Mouse (Mus musculus) lung, postnatal 25 days (tissue): ENCODE data around the gene Smpd1.

ENCODE experiments used
- DNase-seq: peaks from one replicate; pipeline ENCODE4 v3.0.0; 2022; ENCODE audit warnings: low spot score

Gene Smpd1

DNA sequence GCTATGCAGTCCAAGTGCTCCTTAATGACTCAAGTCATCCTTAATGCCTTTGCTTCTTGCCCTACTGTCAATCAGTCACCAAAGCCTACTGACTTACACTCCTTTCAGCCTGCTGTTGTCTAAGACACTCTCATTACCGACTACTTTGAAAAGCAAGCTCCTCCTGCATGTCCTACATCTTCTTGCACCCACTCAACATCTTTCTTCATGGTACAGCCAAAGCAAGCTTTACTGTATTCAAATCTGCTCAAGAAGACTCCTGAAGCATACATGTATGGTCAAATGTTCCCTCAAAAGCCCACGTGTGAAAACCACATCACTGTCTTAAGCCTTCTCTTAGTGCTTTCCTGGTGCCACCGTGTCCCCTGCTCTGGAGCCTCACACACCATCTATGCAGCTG, 9.2 kb downstream of the Smpd1 start:
- no peak for DNase-seq

DNA sequence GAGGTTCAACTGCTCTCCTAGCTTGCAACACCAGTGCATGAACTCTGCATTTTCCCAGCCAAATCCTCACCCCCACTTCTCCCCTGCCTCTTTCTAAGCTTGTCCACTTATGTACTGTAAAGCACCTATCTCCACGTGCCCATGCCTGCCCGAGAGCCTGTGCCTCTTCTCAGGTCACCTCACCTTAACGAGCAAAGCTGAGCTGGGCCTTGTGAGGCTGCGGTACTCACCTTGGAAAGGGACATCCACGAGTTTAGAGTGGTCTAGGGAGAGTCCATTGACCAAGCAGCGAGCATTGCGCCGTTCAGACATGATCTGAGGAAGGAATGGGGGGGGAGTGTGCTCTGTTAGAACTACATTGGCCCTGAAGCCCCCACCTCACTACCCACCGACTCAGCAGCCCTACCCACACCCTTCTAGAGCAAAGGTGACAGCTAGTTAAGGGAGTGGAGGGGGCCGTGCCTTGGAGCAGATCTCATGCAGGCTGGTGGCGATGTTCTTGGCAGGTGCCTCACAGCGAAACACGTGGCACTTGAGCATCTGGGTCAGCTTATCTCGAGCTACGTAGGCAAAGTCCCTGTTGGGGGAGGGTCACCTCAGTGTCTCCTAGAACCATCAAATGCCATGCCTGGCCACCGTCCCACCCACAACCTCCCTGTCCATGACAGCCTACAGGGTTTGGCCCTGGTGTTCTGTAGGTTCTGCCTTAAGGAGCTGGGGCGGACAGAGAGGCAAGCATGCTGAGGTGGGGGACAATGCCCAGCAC, 11.1 kb downstream of the Smpd1 start:
- peak; percentile 38 for DNase-seq

DNA sequence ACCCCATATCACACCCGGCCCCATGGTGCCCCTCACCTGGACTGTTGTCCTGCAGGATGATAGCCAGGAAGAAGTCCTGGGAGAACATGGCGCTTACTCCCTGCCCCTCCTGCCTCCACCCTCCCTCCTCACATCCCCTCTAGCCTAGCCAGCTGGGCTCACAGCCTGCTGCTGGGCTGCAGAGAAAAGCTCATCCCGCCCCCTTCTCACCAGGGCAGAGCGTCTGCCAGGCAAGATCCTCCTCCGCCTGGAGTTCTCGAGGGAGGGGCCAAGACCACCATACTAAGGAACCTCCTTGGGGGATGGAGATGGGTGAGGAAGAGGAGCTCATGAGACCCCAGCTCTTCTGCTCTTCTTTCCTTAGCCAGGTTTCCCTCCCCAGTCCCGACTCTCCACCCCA, 14.4 kb downstream of the Smpd1 start:
- no peak for DNase-seq

DNA sequence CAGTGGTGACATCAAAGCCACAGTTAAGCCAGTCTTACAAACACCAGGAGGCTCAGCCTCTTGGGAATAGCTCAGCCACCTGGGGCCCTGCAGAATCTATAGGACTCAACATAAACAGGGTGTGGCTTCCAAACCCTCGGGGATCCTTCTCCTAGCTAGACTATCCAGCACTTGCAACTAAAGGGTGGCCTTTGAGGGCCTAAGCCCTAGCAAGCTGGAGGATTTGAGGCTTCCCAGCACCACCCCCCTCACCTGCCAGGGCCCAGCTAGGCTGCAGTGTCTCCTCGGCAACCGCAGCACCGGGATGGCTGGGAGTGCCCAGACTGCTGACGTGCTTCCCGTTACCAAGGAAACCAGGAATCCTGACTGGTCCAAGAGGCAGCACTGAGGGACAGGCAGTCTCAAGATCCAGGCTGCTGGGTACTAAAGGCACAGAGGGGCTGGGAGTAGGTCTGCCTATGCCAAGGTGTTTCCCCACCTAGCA, 14.9 kb downstream of the Smpd1 start:
- DNase-seq: peak; percentile 48

DNA sequence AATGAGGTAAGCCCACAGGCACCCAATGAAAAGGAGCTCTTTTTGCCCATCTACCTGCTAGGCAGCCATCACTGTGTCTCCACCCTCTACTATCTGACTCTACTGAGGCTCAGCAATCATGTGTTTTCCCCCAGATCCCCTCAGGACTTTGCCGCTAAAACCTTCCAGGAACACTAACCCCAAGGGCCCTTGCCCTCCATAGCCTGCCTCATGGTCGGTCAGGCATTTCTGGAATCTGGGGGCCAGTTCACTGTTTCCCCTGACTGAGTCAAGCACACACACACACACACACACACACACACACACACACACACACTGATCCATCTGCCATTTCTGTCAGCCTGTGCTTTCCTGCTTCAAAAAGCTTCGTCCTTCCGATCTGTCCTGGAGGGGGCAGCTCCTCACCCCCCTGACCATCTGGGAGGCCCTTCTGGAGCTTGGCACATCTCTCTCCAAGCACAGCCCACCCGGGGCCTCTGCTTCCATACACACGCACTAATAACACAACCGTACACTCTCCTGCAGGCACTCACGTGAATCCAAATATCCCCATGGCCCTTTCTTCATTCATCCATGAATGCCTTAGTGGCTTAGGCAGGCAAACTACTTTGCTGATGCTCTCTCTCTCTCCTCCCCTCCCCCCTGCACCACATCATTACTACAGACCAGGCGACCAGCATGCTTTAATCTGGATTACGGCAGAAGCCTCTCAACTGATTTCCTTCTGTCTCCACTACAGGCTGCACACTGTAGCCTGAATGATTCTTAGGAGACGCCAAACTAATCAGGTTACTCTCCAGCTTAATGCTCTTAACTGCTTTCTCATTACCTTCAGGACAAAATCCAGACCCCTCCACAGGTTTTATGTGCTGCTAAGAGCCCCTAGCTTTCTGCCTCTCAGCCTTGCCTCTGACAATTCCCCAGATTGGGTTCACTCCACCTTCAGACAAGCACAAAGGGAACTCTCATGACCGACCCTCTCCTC, 15.6 kb downstream of the Smpd1 start:
- DNase-seq: no peak

DNA sequence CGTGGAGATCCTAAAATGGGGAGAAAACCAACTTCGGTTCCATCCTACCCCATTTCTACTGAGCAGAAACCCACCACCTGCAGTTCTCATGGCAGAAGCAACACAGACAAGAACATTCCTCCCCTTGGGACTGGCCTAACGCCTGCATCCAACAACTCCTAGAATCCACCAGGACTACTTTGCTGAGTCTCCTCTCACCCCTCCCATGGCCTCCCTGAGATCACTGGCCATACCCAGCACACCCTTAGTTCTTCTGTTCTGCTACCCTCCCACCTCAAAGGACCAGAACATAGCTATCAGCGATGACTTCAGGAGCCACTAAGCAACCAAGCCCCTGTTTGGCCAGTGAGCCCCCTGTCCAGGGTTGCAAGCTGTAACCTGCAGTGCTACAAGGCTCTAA, 16.6 kb downstream of the Smpd1 start:
- no peak for DNase-seq

DNA sequence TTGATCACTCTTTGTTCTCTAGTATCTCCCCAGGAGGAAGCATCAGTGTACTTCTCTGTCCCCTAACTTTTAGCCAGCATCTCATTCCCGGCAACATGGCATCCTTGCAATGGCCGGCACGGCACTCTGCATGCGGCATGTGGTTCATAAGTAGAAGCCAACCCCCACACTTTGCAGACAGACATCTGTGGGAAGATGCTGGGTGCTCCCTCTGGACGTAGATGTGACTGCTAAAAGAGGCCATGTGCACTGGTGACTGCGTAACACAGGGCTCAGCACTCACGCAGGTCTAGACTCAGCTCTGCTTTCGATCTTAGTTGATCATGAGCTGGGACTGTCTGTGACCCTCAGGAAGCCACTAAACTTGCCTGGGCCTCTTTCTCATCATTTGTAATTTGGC, 18.8 kb downstream of the Smpd1 start:
- DNase-seq: no peak

DNA sequence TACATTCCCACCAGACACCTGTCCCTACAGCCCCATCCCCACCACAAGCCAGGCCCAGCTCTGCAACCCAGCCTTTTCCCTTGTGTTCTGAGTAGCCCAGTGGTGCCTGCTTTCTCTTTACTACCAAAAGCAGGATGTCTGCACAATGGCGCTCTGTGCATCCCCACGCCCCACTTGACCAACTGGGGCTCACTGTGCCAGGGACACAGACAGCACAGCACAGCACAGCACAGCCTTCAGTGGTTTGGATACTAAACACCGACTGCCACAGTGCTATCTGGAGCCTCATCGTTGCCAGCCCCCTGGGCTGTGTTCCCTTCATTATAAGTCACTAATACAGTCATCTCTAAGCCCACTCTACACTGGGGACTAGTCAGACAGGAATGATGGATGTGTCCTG, 20.4 kb downstream of the Smpd1 start:
- no peak for DNase-seq

DNA sequence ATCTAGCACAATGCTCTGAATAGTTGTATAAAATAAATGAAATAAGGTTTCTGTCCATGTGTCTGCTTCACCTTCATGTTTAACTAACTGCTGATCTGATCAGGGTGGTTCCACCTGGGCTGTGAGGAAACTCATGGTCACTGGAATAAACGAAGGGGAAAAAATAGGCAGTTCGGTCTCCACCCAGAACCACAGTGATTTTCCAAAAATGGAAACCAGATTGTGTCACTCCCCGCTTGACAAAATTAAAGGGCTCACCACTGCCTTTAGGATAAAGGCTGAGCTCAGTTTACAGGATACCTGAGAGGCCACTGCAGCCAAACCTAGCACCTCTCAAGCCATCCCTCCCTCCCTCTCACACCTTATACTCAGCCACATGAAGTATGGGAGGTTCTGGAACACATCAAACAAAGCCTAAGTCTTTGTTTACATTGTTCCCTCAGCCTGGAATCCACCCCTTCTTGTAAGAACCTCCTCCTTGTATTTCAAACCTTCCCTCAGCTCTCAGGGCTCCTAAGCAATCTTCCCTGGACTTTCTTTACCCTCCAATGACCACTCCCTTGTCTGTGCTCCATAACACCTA, 22.1 kb downstream of the Smpd1 start:
- peak; percentile 78 for DNase-seq

DNA sequence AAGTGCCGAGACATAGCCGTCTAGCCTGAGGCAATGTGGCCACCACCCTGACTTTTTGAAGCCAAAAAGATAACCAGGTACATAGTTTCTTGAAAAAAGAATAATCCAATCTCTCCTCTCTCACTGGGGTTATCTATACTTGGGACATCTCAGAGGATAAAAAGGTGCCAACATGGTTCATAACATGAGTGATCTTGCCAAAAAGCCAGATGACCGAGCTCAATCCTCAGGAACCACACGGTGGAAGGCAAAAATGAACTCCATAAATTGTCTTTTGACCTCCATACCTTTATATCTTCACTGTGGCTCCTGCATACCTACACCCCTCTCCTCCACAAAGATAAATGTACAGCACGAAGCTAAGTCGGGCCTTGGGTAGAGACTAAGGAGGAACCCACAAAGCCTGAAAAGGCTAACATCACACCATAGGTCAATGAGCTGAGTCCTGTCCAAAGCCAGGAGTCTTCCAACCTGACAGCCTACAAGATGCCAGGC, 23.3 kb downstream of the Smpd1 start:
- no peak for DNase-seq

DNA sequence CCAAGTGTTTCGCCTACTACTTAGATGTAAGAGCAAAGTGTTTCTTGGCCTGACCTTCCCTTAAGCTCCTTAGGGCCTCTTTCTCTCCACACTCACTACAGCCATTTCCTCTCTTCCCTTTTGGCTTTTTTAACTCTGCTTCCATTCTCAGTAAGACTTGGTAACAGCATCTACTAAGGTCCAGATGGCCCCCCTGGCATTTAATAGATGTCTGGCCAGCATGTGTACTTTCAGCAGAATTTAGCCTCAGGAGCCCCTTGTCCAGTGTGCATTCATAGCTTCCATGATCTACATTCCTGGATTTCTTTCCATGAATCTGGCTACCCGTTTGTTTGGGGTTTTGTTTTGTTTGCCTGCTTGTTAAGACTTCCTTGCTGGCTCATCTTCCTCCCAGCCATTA, 24.3 kb downstream of the Smpd1 start:
- no peak for DNase-seq

DNA sequence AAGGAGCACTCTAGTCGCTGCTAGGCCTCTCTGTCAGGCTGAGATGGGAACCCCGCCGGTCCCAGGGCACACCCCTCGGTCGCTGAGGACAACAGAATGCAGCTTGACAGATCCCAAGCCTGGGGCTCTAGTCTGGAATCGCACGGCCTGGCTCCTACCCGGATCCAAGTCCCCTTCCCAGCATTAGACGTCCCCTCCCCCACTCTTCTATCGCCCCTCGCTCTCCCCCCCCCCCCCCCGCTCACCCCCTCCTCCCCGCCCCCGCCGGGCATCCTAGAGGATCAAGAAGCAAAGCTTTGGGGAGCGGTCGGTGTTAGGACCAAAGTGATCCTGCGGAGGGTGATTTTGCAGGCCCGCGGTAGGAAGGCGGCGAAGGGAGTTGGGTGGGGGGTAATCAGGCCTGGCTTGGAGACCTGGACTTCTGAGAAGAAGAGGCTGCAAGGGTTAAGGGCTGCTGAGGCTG, 26.5 kb downstream of the Smpd1 start:
- DNase-seq: no peak

DNA sequence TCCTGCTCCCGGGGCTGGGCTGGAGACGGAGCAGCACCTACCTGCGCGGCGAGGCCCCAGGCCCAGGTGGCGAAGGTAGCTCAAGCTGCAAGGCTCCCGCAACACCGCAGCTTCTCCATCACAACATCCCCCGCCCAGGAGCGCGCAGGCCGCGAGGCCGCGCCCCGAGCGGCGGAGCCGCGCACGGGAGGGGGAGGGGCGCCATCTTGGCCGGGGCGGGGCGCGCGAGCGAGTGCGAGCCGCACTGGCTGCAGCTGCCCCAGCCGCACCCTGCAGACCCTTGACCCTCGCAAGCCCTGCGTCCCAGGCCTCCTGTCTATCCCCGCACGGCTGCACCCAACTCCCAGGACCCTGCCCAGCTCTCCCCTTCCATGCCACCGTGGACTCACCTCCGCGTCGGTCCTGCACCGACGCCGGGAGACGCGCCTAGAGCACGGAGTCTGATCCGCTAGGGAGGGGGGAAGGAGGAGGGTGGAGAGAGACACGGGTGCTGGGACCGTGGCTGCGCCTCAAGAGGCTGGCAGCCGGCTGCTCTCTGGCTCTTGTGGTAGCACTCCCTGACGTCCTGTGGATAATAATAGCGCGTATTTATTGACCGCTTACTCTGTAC, 27.0 kb downstream of the Smpd1 start, which contains the start of gene Apbb1:
TSS of gene Apbb1 (minus strand) at position 560 of the 610 bp plus-strand sequence.
- peak; percentile 79 for DNase-seq

DNA sequence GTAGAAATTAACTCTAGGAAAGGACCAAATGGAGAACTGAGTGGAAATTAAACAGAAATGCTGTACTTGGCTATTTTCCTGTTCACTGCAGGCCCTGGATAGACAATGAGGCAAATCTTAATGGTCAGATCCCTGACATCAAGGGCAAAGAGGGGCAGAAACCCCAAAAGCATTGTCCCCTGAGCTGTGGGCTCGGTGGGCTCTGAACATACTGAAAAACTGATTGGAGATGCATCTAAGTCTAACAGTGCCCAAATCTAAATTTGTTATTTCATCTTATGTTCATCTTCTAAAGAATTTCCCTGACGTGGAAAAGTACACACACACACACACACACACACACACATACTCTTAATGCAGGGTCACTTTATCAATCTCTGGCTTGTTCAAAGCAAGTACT, 27.8 kb downstream of the Smpd1 start:
- no peak for DNase-seq

DNA sequence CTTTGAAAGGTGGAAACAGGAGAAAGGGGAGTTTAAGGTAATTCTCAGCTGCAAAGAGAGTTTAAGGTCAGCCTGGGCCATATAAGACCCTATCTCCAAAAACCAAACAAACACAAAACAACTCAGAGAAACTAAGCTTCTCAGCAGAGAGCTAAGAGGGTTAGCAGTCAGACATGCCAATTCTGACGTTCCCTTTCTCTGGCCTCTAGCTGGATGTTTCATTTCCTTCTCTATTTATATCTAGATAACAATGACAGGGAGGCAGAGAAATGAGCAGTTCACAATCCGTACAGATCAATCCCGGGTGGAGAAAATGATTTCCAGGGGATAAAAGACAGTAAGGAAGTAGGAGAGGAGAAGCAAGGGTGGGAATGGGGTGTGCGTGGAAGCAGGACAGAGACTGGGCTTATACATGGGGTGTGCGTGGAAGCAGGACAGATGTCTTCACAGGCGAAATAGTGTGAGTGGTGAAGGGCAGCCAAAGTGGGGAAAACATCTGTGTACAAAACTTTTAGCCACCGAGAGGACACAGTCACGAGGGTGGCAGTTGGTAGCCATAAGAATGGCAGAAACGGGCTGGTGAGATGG, 34.3 kb downstream of the Smpd1 start:
- DNase-seq: no peak

DNA sequence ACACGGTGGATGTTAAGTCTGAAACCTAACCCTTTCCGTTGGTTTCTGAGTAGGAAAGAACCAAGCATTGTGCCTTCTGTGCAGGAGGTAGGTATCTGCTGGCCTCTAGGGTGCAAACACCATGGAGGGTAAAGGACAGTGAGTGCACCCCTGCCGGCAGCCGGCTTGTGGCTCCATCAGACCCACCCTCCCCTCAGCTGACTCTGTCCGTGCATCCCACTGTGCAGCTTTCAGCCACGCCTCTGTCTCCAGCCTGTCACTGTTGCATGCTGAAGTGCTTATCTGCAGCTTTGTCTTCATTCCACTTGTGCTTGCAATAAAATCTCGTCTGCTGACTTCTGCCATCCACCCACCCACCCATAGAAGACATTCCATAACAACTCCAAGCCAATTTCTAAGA, 35.9 kb downstream of the Smpd1 start:
- no peak for DNase-seq

DNA sequence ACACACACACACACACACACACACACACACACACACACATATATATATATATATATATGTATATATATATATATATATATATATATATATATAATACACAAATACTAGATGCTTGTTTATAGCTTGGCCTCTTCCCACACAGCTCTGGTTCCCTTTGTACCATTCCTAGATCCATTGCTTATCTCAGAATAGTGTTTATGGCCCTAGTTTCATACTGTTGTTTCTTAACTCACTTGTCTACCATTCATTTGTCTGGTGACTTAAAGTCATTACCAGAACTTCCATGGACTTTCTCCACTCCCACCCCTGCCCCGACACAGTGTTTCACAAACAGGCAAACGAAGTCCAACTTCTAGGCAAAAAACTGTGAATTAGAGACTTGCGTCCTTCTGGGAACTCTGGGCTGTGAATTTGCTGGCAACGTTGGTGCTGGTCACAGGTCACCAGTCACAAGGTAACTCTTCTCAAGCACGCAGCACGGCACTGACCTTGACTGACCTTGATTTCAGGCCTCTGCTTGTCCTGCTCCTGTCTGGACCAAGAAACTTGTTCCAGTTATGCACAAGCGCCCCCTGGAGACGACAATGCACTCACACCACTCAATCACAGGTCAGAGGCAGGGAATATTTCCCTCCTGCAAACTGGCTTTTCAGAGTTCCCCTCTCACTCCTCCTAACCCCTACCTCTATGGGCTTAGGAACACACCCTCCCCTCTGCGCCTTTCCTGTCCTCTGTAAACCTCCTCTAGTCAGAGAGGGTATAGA, 48.9 kb downstream of the Smpd1 start:
- DNase-seq: peak; percentile 82
